Mouse (Mus musculus): ENCODE measurements around the gene Armcx6. TPM values are rescaled to one million over a fixed set of nuclear protein-coding genes. Genes with fewer than 3 reads are reported as not detected.

Gene Armcx6
- total RNA-seq, 2 experiments from 2014 or later = 7.2 to 7.3 TPM

Small RNAs within 50 kb of the gene (microRNA-seq; reads per million reads assigned to microRNA genes)
- 1.1 to 1.4 reads per million in 2 experiments for gene Mir7093

Other genes starting within 250 kb of the Armcx6 start
- gene Timm8a1, start 209.6 kb downstream of the Armcx6 start, total RNA-seq (2021) = 10 to 100 TPM; 26.7 to 28.3 TPM
- 1 to 10 TPM in 1 of 2 experiments, under 1 TPM in 1; 0.90 to 1.6 TPM for gene Btk, start 167.8 kb downstream of the Armcx6 start, total RNA-seq (2021)
- 100 to 1,000 TPM; 134 to 163 TPM for gene Rpl36a, start 165.8 kb downstream of the Armcx6 start, total RNA-seq (2021)
- gene Gla, start 150.3 kb downstream of the Armcx6 start, total RNA-seq (2021) = 1 to 10 TPM; 8.1 to 8.5 TPM
- gene Hnrnph2, start 150.2 kb downstream of the Armcx6 start, total RNA-seq (2021) = 100 to 1,000 TPM; 140 to 142 TPM
- 10 to 100 TPM; 41.4 to 47.6 TPM for gene Armcx4, start 64.9 kb downstream of the Armcx6 start, total RNA-seq (2021)
- gene Armcx1, start 33.5 kb downstream of the Armcx6 start, total RNA-seq (2021) = 10 to 100 TPM; 48.5 to 55.4 TPM
- gene Armcx3, start 5.2 kb upstream of the Armcx6 start, total RNA-seq (2021) = 100 to 1,000 TPM in 1 of 2 experiments, 10 to 100 TPM in 1; 90.3 to 113 TPM
- gene Armcx2, start 57.8 kb upstream of the Armcx6 start, total RNA-seq (2021) = 10 to 100 TPM; 73.6 to 81.4 TPM
- under 1 TPM in 1 of 2 experiments, not detected in 1; 0.18 TPM for gene Nxf2, start 213.3 kb upstream of the Armcx6 start, total RNA-seq (2021)